Mouse (Mus musculus) megakaryocyte, embryonic 14.5 days (primary cell): Measurements from ENCODE around the gene Gba2. TPM values are rescaled to one million over a fixed set of nuclear protein-coding genes. Genes with fewer than 3 reads are reported as not detected.

Experiments
- H3K27me3 ChIP-seq: replicated peaks from 2 replicates; pipeline ENCODE3; 2012; ENCODE audit warnings: inconsistent platforms
- H3K36me3 ChIP-seq: replicated peaks from 2 replicates; pipeline ENCODE3; 2012; ENCODE audit warnings: low read length, inconsistent platforms, mixed read lengths
- H3K4me1 ChIP-seq: 2 replicates; pipeline ENCODE4 v1.6.1; 2012; ENCODE audit warnings: inconsistent platforms
- H3K4me3 ChIP-seq: replicated peaks from 2 replicates; pipeline ENCODE3; 2012; ENCODE audit warnings: moderate library complexity, mild to moderate bottlenecking, inconsistent platforms
- H3K9me3 ChIP-seq: 2 replicates; pipeline ENCODE4 v1.6.1; 2012; ENCODE audit warnings: inconsistent platforms
- FLI1 ChIP-seq: IDR thresholded peaks from 2 replicates; pipeline ENCODE4 v1.6.1; 2012; ENCODE audit warnings: low read length, inconsistent platforms, mixed read lengths
- GATA1 ChIP-seq: IDR thresholded peaks from 3 replicates; pipeline ENCODE4 v1.6.1; 2012; ENCODE audit warnings: mixed read lengths, low read length, inconsistent platforms, borderline replicate concordance
- polyA plus RNA-seq: library from polyadenylated mRNA; stranded (reverse); fragments of >175 nt; gene quantifications from 2 replicates; pipeline ENCODE4 v1.2.3, GENCODE M21; 2012; ENCODE audit warnings: low replicate concordance; ENCODE audit not compliant: insufficient read depth

Gene Gba2
- polyA plus RNA-seq, 1 experiment = 9.1 TPM

DNA sequence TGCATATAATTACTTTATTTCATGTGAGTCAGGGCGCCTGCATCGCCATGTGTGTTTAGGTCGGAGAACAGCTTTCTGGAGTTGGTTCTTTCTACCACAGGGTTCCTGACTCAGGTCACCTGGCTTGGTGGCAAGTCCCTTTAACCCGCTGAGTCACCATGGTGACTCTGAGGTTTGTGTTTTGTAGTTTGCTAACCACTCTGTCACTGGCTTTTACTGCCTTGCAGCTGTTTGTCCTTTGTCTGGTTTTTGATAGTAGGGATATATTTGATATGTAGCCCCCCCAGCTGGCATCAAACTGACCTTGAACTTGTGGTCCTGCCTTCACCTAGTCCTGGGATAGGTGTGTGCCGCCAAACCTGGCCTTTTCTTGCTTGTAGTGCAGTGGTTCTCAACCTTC is 3.6 kb upstream of the Gba2 start:
- no peaks in the 10 kb centered on the region for H3K9me3 ChIP-seq
- TF ChIP-seq GATA1 (no peak), FLI1 (no peak)
- no peaks in the 10 kb centered on the region for H3K27me3 ChIP-seq
- peaks cover 90% of the 10 kb centered on the region for H3K4me1 ChIP-seq
- H3K4me3 ChIP-seq = no peak overlapping the region
- H3K36me3 ChIP-seq = peaks cover 73% of the 10 kb centered on the region

DNA sequence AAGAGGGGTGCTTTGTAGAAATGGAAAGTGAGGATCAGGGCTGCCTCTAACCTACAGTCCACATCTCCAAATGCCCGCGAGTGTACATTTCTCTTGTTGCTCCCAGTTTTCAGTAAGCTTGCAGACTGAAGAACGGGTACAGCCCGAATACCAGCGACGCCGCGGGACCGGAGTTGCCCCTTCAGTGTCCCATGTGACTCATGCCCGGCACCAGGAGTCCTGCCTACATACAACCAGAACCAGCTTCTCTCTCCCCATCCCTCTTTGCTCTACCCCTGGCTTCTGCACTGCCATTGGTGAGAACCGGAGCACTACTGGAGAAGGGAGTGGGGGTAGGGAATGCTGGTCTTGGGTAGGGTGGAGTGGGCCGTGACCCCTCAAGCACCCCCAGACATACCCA is 2.7 kb upstream of the Gba2 start:
- Histone ChIP-seq H3K9me3 (no peaks in the 10 kb centered on the region), H3K27me3 (no peaks in the 10 kb centered on the region), H3K36me3 (peaks cover 69% of the 10 kb centered on the region), H3K4me1 (peaks cover 90% of the 10 kb centered on the region), H3K4me3 (no peak overlapping the region)
- TF ChIP-seq GATA1 (no peak), FLI1 (no peak)

- TF ChIP-seq FLI1 (no peak), GATA1 (no peak)
- no peaks in the 10 kb centered on the region for H3K9me3 ChIP-seq
- H3K4me3 ChIP-seq = no peak overlapping the region
- H3K4me1 ChIP-seq = peaks cover 90% of the 10 kb centered on the region
- H3K36me3 ChIP-seq = peaks cover 66% of the 10 kb centered on the region
- H3K27me3 ChIP-seq = no peaks in the 10 kb centered on the region
Measured at GRCm38 (mm10) chr4:43580721-43581120, 2.0 kb upstream of the Gba2 start.

DNA sequence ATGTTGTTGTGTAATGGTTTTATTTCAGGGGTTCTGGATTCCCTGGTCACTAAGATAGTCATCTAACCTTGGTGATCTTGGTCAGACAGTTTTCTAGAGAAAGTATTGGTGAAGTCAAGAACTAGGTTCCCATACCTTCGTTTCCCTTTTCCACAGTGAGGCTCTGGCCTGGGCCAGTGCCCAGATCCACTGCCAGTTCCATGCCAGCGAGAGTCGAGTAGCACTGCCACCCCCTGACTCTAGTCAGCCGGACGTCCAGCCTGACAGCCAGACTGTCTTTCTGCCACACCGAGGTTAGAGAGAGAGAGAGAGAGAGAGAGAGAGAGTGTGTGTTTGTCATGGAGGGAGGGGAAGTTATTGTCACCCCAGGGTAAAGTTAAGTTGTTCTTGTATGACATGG is 1.1 kb upstream of the Gba2 start:
- Histone ChIP-seq H3K4me1 (peaks cover 92% of the 10 kb centered on the region), H3K4me3 (peak overlapping the region; percentile 98), H3K27me3 (no peaks in the 10 kb centered on the region), H3K9me3 (no peaks in the 10 kb centered on the region), H3K36me3 (peaks cover 66% of the 10 kb centered on the region)
- TF ChIP-seq FLI1 (no peak), GATA1 (no peak)

DNA sequence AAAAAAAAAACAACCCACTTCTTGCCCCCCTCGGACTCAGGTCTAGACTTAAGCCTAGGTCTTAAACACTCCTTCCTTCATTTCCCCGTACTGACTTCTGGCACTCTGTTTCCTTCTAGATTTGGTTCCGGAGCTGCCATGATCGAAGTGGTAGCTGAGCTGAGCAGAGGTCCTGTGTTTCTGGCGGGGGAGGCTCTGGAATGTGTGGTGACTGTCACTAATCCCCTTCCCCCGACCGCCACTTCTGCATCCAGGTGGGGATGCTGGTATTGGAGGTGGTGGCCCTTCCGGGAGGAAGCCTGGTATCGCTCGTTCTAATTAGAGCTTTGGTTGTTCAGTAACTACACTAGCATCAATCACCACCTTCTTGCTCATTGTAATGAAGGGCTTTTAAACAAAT is 583 bp upstream of the Gba2 start:
- Histone ChIP-seq H3K9me3 (no peaks in the 10 kb centered on the region), H3K4me1 (peaks cover 88% of the 10 kb centered on the region), H3K4me3 (peak overlapping the region; percentile 98), H3K27me3 (no peaks in the 10 kb centered on the region), H3K36me3 (peaks cover 66% of the 10 kb centered on the region)
- TF ChIP-seq FLI1 (no peak), GATA1 (no peak)

GRCm38 (mm10) chr4:43577237-43577881 is 1.3 kb downstream of the Gba2 start:
- TF ChIP-seq GATA1 (no peak), FLI1 (no peak)
- H3K36me3 ChIP-seq = peaks cover 66% of the 10 kb centered on the region
- H3K4me1 ChIP-seq = peaks cover 75% of the 10 kb centered on the region
- no peaks in the 10 kb centered on the region for H3K9me3 ChIP-seq
- peak overlapping the region; percentile 98 for H3K4me3 ChIP-seq
- no peaks in the 10 kb centered on the region for H3K27me3 ChIP-seq

DNA sequence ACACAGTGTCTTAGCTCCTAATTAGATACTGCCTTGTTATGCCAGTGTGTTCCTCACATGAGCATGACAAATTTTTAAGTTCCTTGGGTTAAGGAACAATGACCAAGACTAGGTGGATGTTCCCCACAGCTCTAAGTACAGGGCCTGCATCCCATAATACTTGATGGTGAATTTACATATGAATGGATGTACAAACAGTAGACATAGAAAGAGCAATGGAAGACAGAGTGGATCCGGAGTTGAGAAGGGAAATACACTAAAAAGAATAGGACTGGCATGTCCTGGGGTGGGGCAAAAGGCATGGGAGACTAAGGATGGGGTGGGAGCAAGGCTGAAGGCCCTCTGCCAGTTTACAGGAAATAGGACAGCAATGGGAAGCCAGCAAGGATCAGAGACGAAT is 3.3 kb downstream of the Gba2 start:
- Histone ChIP-seq H3K4me1 (peaks cover 55% of the 10 kb centered on the region), H3K4me3 (no peak overlapping the region), H3K27me3 (no peaks in the 10 kb centered on the region), H3K9me3 (no peaks in the 10 kb centered on the region), H3K36me3 (peaks cover 66% of the 10 kb centered on the region)
- TF ChIP-seq FLI1 = no peak
- no peak for TF ChIP-seq GATA1

DNA sequence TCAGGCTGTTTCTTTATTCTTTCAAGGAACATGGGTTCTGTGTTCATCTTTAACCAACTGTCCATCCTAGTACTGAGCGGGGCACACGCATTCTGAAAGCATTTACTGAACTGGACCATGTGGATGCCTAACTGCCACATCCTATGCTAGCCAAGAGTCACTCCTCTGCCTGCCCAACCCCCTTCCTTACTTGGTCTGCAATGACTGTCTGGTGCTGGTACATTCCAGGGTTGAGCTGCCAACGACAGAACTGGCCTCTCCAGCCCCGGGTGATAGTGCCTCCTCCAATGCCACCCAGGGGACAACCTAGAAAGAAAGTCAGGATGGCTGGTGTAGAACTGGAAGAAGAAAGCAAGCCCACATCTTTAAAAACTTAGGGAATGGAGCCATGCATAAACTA is 5.1 kb downstream of the Gba2 start:
- Histone ChIP-seq H3K27me3 (no peaks in the 10 kb centered on the region), H3K36me3 (peaks cover 77% of the 10 kb centered on the region), H3K4me3 (no peak overlapping the region), H3K4me1 (peaks cover 43% of the 10 kb centered on the region), H3K9me3 (no peaks in the 10 kb centered on the region)
- TF ChIP-seq GATA1 (no peak), FLI1 (no peak)

DNA sequence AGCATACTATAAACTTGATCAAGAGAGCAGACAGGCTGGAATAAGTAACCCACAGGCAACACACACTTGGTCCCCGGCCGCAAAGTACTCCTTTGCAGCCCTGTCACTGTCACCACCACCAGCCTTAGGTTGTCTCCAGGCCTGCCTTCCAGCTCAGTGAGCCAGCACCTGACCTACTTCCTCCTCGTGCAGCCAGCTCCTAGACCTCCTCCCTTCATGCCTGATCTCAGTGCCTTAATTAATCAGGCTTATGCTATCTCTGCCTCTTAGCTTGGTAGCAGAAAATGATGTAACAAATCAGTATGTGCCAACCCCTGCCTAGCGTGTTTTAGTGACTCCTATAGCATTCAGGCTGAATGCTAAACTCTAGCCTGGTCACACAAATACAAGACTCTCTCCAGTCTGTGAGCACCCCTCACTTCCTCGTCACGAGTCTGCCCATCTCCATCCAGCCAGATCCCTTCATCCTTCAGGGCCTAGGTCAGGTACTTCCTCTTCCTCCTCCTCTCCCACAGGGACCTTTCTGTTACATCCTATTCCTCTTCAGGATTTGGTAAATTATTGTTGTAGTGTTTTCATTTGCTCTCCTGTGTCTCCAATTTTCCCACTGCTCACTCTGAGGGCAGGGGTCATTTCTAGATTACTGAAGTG is 7.2 kb downstream of the Gba2 start:
- Histone ChIP-seq H3K9me3 (no peaks in the 10 kb centered on the region), H3K4me3 (no peak overlapping the region), H3K36me3 (peaks cover 95% of the 10 kb centered on the region), H3K4me1 (peaks cover 25% of the 10 kb centered on the region), H3K27me3 (no peaks in the 10 kb centered on the region)
- TF ChIP-seq GATA1 (no peak), FLI1 (no peak)

GRCm38 (mm10) chr4:43567140-43567539 is 11.5 kb downstream of the Gba2 start:
- H3K4me1 ChIP-seq = peaks cover 18% of the 10 kb centered on the region
- H3K9me3 ChIP-seq = no peaks in the 10 kb centered on the region
- TF ChIP-seq FLI1 (no peak), GATA1 (no peak)
- no peaks in the 10 kb centered on the region for H3K27me3 ChIP-seq
- H3K36me3 ChIP-seq = peaks cover 89% of the 10 kb centered on the region
- no peak overlapping the region for H3K4me3 ChIP-seq

- H3K36me3 ChIP-seq = peaks cover 69% of the 10 kb centered on the region
Measured at GRCm38 (mm10) chr4:43564231-43564630, 14.4 kb downstream of the Gba2 start.

More at GRCm38 (mm10) chr4:43564231-43564630, 14.4 kb downstream of the Gba2 start:
- Histone ChIP-seq H3K4me1 (peaks cover 32% of the 10 kb centered on the region), H3K9me3 (no peaks in the 10 kb centered on the region), H3K27me3 (no peaks in the 10 kb centered on the region), H3K4me3 (no peak overlapping the region)
- TF ChIP-seq GATA1 (no peak), FLI1 (no peak)
